Mouse (Mus musculus) lung, postnatal 25 days (tissue): ENCODE data around the gene Ivl.

ENCODE experiments used
- DNase-seq: peaks from one replicate; pipeline ENCODE4 v3.0.0; 2022; ENCODE audit warnings: low spot score

Ivl gene

GRCm38 (mm10) chr3:92573449-92574041 is at the start of gene Ivl:
Gene Ivl, minus strand, starts transcription at chr3:92573735.
- DNase-seq = no peak

- DNase-seq = no peak
Measured at GRCm38 (mm10) chr3:92621560-92621959, 48.0 kb upstream of the Ivl start, which contains the start of gene Lce6a. Gene Lce6a, minus strand, starts transcription at chr3:92621660.

GRCm38 (mm10) chr3:92609804-92610203 is 36.3 kb upstream of the Ivl start:
- DNase-seq = no peak

- no peak for DNase-seq
Measured at GRCm38 (mm10) chr3:92607392-92607791, 33.9 kb upstream of the Ivl start, which contains the start of gene 2210017I01Rik. Gene 2210017I01Rik, minus strand, starts transcription at chr3:92607492.

GRCm38 (mm10) chr3:92602169-92602568 is 28.6 kb upstream of the Ivl start:
- peak; percentile 10 for DNase-seq

- no peak for DNase-seq
Measured at GRCm38 (mm10) chr3:92600456-92600855, 26.9 kb upstream of the Ivl start.

- no peak for DNase-seq
Measured at GRCm38 (mm10) chr3:92599973-92600372, 26.4 kb upstream of the Ivl start.

GRCm38 (mm10) chr3:92598429-92598828 is 24.9 kb upstream of the Ivl start:
- no peak for DNase-seq

- no peak for DNase-seq
Measured at GRCm38 (mm10) chr3:92588858-92589257, 15.3 kb upstream of the Ivl start, which contains the start of gene Smcp. Gene Smcp, minus strand, starts transcription at chr3:92588997.

- DNase-seq = no peak
Measured at GRCm38 (mm10) chr3:92587190-92587589, 13.7 kb upstream of the Ivl start.

- no peak for DNase-seq
Measured at GRCm38 (mm10) chr3:92585055-92585454, 11.5 kb upstream of the Ivl start.

- DNase-seq = no peak
Measured at GRCm38 (mm10) chr3:92583164-92583826, 9.8 kb upstream of the Ivl start.

- no peak for DNase-seq
Measured at GRCm38 (mm10) chr3:92579508-92579907, 6.0 kb upstream of the Ivl start.

- no peak for DNase-seq
Measured at GRCm38 (mm10) chr3:92578652-92579413, 5.3 kb upstream of the Ivl start.

- DNase-seq = no peak
Measured at GRCm38 (mm10) chr3:92572514-92573155, 900 bp downstream of the Ivl start.

GRCm38 (mm10) chr3:92568752-92569151 is 4.8 kb downstream of the Ivl start:
- peak; percentile 35 for DNase-seq

- no peak for DNase-seq
Measured at GRCm38 (mm10) chr3:92565418-92565817, 8.1 kb downstream of the Ivl start.

GRCm38 (mm10) chr3:92534411-92534810 is 39.1 kb downstream of the Ivl start, which contains the start of gene 2310046K23Rik:
Gene 2310046K23Rik, minus strand, starts transcription at chr3:92534511.
- DNase-seq = no peak
